Mouse (Mus musculus): ENCODE measurements around the gene Muc5ac.
"Not testable (repeated sequence)": the region's sequence is repeated elsewhere in the genome, so short reads cannot be mapped to it uniquely, and the experiment has no call there.

Gene Muc5ac

DNA sequence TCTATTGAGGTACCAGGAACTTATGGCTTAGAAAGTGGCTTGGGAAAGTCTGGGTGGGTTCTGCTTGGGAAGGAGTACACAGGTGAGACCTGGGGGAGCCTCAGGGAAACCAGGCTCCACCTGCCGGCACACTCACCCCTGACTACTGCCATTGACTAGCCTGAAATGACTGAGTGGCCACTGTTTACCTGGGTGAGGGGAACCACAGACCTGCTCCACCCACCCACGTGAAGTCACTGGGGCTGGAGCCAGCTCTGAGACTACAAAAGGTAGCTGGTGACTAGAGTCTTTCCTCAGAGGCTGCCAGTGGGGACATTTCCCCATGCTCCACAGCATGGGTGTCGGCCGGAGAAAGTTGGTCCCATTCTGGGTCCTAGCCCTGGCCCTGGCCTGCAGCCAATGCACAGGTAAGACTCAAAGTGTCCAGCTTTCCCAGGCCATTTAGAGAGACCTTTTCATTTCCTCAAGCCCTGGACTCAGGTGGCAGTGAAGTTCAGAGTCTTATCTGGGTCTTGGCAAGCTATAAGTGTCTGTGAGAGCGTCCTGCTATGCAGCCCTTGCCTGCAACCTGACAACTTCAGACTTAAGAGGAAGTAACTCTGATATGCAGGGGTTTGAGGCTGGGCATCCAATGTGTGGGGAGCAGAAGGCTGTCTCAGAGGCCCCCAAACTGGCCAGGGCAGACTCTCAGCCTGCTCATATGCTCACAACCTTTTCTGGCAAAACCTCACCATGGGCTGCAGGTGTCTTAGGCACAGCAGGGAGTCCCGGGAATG, at the start of gene Muc5ac:
TSS of gene Muc5ac (plus strand) at position 296 of the 776 bp plus-strand sequence.
- no peak for DNase-seq

DNA sequence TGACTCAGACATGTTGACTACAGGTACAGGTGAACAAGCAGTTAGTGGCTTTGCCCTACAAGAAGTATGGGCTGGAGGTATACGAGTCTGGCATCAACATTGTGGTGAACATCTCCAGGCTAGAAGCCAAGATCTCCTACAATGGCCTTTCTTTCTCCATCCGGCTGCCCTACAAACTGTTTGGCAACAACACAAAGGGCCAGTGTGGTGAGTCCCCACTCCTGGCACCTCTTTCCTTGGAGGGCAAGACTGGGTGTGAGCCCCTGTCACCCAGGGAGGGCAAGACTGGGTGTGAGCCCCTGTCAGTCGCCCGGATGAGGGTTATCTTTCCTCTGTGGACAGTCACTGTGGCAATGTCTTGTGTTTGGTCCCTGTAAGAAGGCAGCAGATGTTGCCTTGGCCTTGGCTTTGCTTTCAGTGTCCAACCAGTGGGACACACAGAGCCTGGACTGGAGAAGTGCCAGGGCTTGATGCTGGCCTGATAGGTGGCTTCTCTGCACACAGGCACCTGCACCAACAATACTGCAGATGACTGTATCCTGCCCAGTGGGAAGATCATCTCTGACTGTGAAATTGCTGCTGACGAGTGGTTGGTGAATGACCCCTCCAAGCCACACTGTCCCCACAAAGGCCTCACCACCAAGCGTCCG, 41.2 kb upstream of the Muc5ac start:
- DNase-seq, result peak; percentile 11 to 27

DNA sequence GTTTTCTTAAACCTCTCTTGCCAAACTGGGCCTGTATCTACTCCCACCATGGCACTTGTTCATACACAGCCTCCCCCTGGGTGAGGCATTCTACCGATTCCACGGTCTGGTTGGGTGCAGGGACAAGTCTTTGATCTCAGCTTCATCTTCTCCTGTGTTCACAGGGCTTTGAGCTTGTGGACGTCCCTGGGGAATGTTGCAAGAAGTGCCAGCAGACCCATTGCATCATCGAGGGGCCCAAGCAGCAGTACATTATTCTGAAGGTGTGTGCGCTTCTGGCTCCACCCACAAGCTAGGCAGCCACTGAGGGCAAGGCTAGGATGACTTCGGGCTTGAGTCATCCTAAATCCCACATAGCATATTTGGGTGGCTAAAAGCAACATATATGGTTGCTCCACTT, 36.3 kb upstream of the Muc5ac start:
- DNase-seq, result no peak

DNA sequence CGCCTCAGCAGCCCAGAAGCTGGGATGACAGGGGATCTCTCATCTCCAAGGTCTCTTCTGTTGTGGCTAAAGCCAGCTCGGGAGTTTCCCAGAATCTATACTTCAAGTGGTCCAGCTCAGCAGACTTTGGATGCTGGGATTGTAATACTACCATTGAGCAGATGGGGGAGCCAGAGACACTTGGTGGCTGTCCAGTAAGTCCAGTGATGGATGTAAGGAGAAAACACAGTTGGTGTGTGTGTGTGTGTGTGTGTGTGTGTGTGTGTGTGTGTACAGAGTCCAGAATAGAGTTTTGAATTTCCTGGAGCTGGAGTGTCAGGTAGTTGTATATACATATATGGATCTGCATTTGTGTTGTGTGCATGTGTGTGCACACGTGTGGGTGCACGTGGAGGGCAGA, 32.9 kb upstream of the Muc5ac start:
- DNase-seq, result peak; percentile 74 to 84

DNA sequence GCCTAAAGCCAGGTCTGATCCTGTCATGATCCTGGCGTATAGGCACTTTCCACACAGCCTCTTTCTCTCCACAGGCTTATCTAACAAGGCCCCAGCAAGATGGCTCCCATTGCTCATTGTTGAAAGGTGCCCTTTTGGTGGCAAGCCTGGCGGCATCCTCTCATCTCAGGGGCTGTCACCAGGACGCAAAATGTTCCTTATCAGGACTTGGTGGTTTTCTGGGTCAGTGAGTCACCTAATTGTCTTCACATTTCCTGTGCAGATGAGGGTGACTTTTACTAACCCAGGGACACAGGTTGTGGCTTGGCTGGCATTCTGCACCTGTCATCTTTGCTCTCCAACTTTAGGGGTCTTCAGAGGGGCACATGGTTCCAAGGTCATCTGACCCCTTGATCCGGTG, 30.5 kb upstream of the Muc5ac start:
- DNase-seq, result no peak

DNA sequence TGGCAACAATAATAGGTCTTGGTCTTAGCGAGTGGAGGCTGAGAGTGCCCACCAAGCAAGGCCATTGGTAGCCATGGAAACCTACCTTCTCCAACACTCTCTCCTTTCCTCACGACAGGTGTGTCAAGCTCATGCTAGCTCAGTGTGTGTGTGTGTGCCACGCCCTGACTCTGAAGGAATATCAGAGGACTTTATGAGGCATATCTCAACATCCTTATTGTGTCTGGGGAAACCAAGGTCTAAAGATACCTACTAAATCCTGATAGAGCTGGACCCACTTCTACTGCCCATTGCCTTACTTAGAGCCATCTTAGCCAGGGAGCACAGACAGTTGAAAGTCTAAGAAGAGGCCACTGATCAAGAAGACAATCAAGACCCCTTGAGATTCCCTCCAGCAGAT, 18.3 kb upstream of the Muc5ac start:
- DNase-seq, result no peak

DNA sequence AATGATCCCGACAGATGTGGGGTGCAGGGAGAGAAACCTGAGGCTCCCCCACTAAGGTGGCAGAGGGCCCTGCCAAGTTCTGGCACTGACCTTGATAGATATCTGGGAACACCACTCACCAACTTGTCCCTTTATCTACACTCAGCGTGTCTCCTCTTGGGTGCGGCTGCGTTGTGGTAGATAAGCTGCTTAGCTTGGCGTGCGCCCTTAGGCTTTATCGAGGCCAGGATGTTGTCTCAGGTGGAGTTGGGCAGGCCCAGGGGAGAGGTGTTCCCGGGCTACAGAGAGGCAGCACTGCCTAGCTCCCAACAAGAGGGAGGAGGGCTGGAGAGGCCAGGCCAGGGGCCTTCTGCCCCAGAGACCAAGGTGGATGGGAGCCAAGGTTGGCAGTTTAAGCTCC, 17.8 kb upstream of the Muc5ac start:
- no peak for DNase-seq

DNA sequence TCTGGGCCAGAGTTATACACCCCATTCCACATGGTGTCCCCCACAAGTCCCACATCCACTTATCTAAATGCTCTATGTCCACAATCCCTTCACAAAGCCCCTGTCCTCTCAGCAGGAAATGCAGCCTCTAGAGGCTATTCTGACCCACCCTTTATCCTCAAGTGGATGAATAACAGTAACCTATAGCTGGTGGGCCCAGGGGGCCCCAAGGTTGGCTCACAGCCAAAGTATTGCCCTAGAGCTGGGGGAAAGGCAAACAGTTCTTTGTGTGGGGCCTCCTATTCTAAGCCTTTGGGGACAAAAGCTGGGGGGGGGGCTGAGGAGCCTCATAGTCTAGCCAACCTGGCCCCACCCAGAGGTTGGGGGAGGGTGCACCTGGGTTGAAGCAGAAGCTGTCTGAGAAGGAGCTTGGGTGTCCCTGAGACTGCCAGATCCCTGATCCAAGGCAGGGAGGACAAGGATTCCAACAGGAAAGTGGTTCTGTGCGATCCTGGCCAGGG, 16.7 kb upstream of the Muc5ac start:
- DNase-seq, result no peak

DNA sequence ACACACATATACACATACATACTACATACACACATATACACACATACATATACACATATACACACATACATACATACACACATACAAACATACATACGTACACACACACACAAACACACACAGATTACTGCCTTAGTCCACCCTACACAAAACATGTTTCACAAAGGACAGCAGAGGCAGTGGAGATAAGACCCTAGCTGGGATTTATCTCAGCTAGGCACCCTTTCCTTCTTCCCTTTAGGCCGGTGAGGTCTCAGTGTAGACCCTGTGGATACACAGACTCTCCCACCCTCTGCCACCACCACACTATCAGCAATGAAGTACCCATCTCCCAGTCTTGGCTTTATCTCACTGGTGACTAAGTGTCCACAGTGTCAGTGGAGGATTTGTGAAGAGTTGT, 13.9 kb upstream of the Muc5ac start:
- no peak for DNase-seq

DNA sequence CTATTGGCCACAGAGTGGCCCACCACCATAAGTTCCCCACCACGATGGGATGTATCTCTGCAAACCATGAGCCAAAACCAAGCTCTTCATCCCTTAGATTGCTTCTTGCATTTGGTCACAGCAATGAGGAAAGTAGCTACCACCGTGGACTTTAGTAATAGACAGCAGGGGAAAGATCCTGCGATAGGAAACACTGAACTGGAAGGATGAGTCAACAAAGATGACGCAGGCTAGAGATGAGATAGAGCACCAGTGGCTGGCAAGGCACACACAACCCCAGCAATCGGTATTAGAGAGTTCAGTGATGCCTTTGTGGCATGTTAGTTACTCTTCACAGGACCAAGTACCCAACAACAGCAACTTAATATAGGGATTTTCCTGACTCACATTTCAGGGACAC, 12.6 kb upstream of the Muc5ac start:
- no peak for DNase-seq

DNA sequence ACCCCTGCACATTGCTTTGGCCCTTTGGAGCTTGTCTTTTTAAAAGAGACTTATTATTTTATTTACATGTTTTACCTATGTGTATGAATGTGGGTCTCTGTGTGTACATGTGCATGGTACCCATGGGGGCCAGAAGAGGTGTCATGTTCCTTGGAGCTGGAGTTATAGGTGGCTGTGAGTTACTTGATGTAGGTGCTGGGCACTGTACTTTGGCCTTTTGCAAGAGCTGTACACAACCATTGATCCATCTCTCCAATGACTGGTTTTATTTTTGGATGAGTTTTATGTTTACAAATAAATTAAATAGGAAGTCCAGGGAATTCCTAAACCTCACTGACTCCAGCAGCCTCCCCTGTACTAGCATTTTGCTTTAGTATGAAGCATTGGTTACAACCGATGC, 5.5 kb downstream of the Muc5ac start:
- DNase-seq, result no peak

DNA sequence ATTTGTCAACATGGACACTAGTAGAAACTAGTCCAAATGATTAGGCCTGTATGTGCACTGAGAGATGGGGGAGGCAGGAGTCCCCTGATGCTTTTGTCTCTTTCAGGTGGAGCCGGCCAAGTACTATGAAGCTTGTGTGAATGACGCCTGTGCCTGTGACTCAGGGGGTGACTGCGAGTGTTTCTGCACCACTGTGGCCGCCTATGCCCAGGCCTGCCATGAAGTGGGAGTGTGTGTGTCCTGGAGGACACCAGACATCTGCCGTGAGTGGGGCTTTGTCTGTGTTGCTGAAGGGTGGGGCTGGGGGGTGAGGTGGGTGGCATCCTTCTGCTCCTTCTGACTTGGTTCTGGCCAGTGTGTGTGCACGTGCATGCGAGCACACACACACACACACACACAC, 14.4 kb downstream of the Muc5ac start:
- no peak for DNase-seq

DNA sequence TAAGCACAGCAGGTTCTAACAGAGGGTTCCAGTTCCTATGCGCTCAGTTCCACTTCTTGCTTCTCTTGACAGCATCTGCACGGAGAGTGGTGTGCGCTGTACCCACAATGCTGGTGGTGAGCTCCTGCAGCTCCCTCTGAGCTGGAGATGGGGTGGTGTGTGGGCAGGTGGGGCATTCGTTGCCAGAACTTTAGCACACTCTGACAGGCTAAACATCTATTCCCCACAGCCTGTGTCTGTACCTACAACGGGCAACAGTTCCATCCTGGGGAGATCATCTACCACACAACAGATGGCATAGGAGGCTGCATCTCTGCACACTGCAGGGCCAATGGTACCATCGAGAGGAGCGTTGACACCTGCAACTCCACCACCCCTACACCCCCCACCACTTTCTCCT, 16.6 kb downstream of the Muc5ac start:
- DNase-seq, result no peak

DNA sequence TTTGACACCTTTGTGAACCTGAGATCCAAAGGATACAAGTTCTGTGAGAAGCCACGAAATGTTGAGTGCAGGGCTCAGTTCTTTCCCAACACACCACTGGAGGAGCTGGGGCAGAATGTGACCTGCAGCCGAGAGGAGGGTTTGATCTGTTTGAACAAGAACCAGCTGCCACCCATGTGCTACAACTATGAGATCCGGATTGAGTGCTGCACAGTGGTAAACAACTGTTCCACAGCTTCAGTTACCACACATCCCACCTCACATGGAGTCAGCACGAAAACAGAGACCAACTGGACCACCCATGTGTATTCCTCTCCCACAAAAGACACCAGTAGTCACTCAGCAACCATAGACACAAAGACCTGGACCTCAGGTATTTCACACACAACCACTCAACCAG, 19.1 kb downstream of the Muc5ac start:
- not testable (repeated sequence) for DNase-seq

DNA sequence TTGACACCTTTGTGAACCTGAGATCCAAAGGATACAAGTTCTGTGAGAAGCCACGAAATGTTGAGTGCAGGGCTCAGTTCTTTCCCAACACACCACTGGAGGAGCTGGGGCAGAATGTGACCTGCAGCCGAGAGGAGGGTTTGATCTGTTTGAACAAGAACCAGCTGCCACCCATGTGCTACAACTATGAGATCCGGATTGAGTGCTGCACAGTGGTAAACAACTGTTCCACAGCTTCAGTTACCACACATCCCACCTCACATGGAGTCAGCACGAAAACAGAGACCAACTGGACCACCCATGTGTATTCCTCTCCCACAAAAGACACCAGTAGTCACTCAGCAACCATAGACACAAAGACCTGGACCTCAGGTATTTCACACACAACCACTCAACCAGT, 21.2 kb downstream of the Muc5ac start:
- not testable (repeated sequence) for DNase-seq

DNA sequence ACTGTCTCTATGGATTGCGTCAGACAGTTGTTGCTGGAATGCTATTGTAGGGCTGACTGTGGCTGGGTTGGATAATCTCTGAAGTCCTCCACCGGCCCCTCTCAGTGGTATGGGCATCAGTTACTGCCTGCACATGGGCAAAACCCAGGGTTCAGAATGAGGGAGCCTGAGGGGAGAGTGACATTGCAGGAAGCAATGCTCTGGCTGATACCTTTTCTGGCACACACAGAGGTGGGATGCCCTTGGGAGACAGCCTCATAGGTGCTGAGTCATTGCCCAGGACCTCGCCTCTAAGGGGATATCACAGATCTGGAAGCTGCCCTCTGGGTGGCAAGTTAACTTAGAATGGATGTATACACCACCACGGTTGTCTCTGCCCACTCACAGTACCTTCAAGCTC, 24.5 kb downstream of the Muc5ac start:
- DNase-seq, result no peak

DNA sequence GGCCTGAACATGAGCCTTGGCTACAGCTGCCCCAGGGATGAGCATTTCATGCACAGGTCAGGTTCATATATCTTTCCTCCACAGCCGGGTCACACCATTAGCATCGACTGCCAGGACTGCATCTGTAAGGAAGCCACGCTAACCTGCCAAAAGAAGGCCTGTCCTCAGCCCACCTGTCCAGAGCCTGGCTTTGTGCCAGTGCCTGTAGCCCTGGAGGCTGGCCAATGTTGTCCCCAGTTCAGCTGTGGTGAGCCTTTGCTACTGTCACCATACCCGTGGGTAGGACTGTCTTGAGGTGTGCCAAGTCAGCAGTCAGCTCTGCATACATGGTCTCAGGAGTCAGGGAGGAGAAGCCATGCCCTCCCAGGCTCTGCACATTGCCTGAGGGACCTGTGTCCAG, 26.6 kb downstream of the Muc5ac start:
- peak; percentile 17 to 55 for DNase-seq

DNA sequence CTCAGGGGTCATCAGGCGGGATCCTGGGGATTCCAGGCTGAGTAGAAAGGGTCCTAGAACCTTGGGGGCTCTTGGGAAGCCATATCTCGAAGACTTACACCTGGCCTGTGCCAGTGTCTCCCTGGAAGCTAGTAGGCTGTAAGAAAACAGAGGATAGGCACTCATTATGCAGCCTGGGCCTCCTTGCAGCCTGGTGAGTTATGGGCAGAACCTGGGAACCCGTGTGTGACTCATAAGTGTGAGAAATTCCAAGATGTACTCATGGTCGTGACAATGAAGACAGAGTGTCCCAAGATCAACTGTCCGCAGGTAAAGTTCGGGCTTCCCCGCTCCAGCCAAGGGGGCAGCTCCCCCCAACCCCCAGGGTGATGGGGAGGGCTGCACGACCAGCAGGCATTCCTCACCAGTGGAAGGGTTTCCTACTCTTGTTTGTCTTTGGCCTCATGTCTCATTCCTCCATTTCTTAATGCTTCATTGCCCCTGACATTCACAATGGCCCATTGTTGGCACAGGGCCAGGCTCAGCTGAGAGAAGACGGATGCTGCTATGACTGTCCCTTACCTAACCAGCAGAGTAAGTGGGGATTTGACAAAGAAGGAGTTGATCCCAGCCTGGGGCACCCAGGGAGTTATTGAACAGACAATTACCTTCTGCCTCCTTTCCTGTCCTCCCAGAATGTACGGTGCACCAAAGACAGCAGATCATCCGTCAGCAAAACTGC, 28.7 kb downstream of the Muc5ac start:
- peak; percentile 52 to 72 for DNase-seq

DNA sequence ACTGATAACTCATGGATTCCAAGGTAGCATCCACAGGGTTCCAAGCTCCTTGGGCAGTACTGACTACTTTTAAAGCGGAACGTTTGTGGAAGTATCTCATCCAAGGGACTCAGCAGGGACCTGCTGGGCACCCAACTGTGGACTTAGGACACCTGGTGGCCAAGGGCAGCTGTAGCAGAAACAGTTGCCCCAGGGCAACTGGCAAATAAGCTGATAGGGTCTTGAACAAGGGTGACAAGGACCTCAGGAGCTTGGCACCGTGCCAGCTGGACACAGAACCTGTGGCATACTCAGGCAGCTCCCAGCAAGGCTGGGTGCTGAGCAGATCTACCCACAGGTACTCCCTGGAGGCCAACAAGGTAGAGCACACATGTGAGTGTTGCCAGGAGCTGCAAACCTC, 29.5 kb downstream of the Muc5ac start:
- DNase-seq, result peak in 1 of 2 experiments; percentile 22

DNA sequence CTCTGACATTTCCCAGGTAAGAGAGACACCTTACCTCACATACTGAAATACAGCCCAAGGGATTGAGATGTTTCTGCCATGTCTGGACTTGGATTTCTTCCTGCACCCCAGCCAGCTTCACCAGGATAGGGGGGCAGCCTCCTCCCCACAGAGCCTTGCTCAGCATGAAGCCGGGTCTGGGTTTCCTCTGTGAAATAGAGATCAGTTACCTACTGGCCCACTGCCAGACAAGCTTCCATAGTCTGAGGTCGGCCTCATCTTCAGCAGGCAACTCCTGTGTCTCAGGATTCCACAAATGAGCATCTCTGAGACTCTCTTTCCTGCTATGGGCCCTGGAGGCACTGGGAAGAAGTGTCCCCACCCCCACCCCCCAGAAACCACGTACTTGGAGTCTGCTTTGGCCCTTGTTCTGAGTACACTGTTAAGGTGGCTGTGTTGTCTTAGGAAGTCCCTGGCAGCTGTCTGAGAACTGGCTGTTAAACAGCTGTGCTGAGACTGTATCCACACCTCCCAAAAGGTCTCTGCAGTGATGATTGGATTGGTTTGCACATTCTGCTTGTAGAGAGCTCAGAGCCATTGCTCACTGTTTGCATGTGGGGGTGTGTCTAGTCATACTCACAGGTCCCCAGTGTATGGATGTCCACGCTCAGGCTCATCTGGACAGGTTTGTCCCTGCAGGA, 34.0 kb downstream of the Muc5ac start:
- DNase-seq, result peak in 1 of 2 experiments; percentile 17

DNA sequence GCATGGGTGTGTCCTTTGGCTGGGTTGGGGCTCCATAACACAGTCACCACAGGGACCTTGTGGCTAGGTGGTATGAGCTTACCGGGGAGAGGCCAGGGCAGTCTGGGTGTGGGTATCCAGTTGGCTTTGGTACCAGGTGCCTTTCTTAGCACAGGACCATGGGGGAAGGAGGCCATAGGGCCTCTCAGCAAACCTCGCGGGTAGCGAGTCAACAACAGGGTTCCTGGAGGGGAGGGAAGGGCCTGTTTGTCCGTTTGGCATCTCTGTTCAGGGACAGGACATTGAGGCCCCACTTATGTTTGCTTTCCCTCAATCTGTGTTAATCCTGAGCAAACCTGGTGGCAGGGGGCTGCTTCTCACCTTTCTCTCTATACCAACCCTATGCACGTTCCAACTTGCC, 34.9 kb downstream of the Muc5ac start:
- DNase-seq, result no peak

DNA sequence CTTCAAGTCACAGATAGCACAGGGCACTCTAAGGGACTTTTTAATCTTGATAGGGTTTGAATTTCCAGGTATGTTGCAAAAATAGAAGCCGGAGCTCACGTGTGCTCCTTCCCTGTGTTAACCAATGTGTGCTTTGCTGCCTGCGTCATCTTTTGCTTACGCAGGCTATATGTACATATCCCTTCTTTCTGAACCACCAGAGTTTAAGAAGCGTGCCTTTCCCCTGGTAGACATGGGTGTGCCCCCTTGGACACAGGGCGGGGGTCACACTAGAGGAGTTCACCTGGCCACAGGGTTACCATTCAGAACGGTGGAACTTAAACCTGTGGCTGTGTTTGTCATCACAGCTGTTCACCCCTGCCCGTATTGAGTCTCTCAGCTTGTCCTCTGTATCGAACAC, 35.6 kb downstream of the Muc5ac start:
- DNase-seq, result no peak

DNA sequence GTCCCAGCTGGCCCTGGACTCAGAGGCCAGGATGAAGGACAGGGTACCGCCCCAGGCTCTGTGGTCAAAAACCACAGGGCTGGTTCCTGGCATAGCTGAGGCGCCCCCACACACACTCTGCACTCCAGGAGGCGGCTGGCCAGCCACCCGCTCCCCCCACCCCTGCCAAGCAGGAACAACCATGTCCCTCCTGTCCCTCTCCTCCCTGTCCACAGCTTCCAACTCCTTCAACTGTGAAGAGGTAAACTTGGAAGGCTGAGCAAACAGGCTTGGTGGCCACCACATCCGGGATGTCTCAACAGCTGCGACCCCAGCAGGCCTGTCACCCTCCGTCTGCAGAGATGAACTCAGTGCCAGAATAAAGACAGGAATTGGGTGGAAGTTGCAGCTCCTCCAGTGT, 47.2 kb downstream of the Muc5ac start:
- DNase-seq, result no peak

Data from cerebellum, postnatal 25 days (tissue).